Mouse (Mus musculus): Measurements from ENCODE around the gene Tpd52l1. TPM values are rescaled to one million over a fixed set of nuclear protein-coding genes. Genes with fewer than 3 reads are reported as not detected.

Tpd52l1 gene
- 2.4 and 3.2 TPM in 2 replicates for polyA plus RNA-seq (2012; rRNA removed)

GRCm38 (mm10) chr10:31445291-31446124 lies at the start of gene Tpd52l1:
Gene Tpd52l1, minus strand, starts transcription at chr10:31445958.

GRCm38 (mm10) chr10:31312865-31313848 lies 132.6 kb downstream of the Tpd52l1 start, which contains the start of gene Hddc2:
Gene Hddc2, plus strand, starts transcription at chr10:31313383.

Other genes starting within 250 kb of the Tpd52l1 start
- gene Hddc2, start 132.6 kb downstream of the Tpd52l1 start, polyA plus RNA-seq (2012; rRNA removed): 1.5 and 1.8 TPM in 2 replicates
- 1.4 and 1.9 TPM in 2 replicates for gene Rnf217, start 163.2 kb upstream of the Tpd52l1 start, polyA plus RNA-seq (2012; rRNA removed)

Data from stomach, adult 2 months (tissue).